Mouse (Mus musculus) embryonic stem cell, embryonic (primary cell): Measurements from ENCODE around the gene Snx32.

ENCODE experiments used
- CTCF ChIA-PET, 4 experiments: fragments of 300-600 bp in 2 of 4; fragments of 350-600 bp in 2 of 4; sonication (Branson Sonifier 250); formaldehyde crosslinking; loops; one replicate each; lab custom pipeline; 2022; ENCODE audit warnings: inconsistent platforms in 2 of 4; lab: Charles Lee
- POLR2A ChIA-PET, 4 experiments: fragments of 300-600 bp in 2 of 4; fragments of 350-600 bp in 2 of 4; sonication (Branson Sonifier 250); formaldehyde crosslinking; loops; one replicate each; lab custom pipeline; 2022; ENCODE audit warnings: antibody characterized with exemption in 4 of 4, inconsistent platforms in 1 of 4; lab: Charles Lee

The Snx32 gene

DNA sequence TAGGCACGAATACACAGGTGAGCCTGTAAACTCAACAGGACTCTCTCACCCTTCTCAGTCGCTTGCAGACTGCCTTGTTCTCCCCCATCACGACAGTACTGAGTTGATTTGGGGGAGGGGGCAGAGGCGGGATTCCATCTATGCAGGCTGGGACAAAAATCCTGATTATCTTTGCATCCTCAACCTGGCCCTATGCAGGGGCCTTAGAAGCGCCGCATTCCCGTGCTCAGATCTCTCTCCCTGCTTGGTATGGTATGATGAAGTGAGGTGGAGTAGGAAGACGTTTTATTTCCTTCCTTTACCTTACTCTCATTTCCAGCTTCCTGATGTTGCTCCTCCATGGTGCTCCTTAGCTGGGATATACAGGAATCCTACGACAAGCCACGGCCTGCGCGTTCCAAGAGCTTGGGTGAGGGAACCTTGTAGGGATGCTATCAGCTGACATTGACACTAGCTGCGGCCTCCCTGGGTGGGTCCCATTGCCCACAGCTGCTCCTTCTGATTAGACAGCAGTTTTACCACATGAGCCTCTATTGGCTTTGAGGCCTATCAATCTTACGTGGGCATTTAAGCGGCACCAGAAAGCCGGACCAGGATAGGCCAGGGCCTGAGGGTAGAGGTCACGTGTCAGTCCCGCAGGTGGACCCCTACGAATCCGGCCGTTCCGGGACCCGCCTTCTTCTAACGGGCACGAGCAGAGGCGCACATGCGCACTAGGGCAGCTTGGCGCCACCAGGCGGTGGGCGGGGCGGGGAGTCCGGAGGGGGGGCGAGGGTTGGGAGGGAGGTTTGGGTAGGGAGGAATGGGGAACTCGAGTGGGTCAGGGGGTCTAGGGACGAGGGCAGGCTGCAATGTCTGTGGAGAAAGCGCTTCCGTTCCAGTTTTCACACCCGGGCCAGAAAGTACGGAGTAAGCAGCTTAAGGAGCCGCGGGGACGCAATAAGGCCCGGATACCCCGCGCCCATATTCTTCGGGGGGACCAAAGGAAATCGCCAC is at the start of gene Snx32:
Snx32 (minus strand) TSS at position 508 of the 996 bp plus-strand sequence.
- CTCF ChIA-PET: interaction anchor here (0.6 to 2.8 kb wide), 35 partner anchors 10 to 498 kb away, joined by 3 to 43 read pairs (median 4); partner anchors contain the start of genes Mus81 (in 3 of the 4), Ap5b1 (in 2 of the 4), Ccdc85b (in 1 of the 4) and Cfl1 (in 1 of the 4)

DNA sequence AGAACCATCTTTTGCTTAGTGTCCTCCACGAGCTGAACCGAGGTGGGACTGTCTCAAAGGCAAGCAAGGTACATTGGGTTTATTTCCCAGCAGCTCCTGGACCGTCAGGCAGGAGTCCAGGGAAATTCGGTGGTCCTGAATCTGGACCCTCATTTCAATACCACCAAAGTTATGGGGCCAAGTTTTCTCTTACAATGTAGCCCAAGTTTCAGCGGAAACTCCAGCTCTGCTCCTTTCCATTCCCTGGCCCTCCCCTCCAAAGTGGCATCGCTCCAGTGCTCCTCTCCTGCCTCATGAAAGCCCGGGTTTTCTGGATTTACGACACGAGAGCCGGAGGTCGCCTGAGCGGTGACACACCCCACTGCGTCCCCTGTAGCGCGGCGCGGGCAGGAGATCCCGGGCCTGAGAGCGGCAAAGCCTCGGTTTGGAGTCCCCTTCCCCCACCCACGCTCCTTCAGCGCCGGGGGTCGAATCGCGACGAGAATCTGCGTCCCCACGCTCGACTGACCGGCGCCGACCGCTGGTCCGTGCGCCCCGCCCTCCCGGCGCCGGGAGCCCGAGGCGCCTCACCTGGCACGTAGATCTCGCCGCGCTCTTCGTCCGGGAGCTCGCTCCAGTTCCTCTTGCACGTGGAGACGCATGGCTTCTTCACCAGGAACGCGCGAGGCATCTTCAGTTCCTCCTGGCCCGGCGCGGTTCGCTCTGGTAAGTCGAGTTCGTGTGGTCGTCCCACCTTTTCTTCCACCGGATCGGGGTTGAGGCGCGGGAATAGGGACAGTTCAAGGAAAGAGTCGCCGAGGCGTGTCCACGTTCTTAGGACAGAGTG is 49.5 kb upstream of the Snx32 start:
- POLR2A ChIA-PET: interaction anchor here (0.6 to 4.0 kb wide), 18 partner anchors 9 to 396 kb away, joined by 3 to 27 read pairs (median 3); partner anchors contain the start of genes Cfl1 (in 2 of the 4), Snx32 (in 2 of the 4), Ap5b1 (in 1 of the 4) and Fibp (in 1 of the 4)
- CTCF ChIA-PET: interaction anchor here in 3 of 4 experiments (0.5 to 5.6 kb wide), 5 partner anchors 8 to 227 kb away, joined by 3 to 47 read pairs (median 7); partner anchors contain the start of gene Ap5b1 (in 3 of the 3)

More for the DNA sequence above, at the start of gene Snx32:
- POLR2A ChIA-PET: interaction anchor here (0.5 to 5.0 kb wide), 83 partner anchors 9 to 1811 kb away, joined by 3 to 163 read pairs (median 4); partner anchors contain the start of genes Cfl1 (in 4 of the 4), Mus81 (in 4 of the 4), Cdca5 (in 2 of the 4) and Zfpl1 (in 2 of the 4)

DNA sequence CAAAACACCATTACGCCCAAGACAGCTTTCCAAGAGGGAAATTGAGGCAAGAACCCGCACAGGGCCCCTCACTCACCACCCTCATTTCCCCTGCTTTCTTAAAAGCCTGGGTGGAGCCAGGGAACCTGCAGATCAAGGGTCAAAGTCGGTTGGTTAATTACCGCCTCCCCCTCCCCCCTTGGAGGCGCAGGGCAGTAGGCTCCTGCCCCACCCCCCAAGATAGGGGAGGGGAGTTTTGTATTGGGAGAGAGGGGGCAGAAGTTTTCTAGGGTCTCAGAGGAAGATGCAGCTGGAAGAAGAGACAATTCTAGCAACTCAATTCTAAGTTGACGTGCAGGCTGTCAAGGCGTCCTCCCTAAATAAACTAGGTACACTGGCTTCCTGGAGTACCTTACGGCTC is 48.9 kb upstream of the Snx32 start:
- CTCF ChIA-PET: interaction anchor here in 3 of 4 experiments (2.3 to 5.6 kb wide), 3 partner anchors 9 to 10 kb away, joined by 7 to 47 read pairs (median 32); partner anchors contain the start of gene Ap5b1 (in 3 of the 3)

DNA sequence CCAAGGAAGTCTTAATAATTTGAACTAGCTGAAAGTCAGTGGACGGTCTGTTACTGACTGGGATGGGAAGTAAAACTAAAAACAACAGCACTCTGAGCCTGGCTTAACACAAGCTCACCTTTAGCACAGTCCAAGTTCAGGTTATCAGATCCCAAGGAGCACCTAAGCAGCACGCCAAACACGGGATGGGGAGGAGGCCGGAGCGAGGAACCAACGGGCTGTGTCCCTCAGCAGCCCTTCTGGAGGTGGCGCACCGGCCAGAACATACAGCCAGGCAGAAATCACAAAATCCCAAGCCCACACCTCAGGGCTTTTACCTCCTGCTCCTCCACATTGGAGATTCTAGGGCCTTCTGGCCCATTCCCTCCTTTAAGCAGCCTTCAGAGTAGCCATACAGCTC is 48.4 kb upstream of the Snx32 start:
- POLR2A ChIA-PET: interaction anchor here in 3 of 4 experiments (0.5 to 4.0 kb wide), 17 partner anchors 9 to 711 kb away, joined by 3 to 27 read pairs (median 3); partner anchors contain the start of genes Ap5b1 (in 2 of the 3), Snx32 (in 2 of the 3) and Scyl1 (in 1 of the 3)

More for the DNA sequence above, 48.9 kb upstream of the Snx32 start:
- POLR2A ChIA-PET: interaction anchor here (0.8 to 4.0 kb wide), 15 partner anchors 9 to 235 kb away, joined by 3 to 27 read pairs (median 3); partner anchors contain the start of genes Snx32 (in 3 of the 4), Ap5b1 (in 1 of the 4) and Scyl1 (in 1 of the 4)

DNA sequence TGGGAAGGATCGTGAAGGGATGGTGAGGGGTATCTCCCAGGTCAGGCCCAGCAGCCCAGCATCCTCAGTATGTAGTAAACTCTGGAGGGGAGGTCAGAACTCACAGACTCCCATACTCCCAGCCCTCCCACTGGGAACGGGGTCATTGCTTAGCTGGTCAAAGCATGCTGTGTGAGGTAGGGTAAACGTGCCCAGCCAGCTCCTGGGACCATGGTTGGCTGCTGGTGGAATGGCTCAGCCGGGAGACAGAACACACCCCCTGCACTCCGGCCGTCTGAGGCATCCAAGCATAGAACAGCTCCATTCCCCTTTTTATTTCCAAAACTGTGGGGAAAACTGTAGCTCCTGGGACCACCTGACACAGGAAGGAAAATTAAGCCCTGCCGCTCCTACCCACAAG is 47.8 kb upstream of the Snx32 start:
- ChIA-PET POLR2A (interaction anchor here (0.5 to 4.0 kb wide), 16 partner anchors 9 to 711 kb away, joined by 3 to 27 read pairs (median 3); partner anchors contain the start of genes Ap5b1 (in 2 of the 4), Scyl1 (in 1 of the 4) and Snx32 (in 1 of the 4)), CTCF (interaction anchor here (0.9 to 5.6 kb wide), 4 partner anchors 10 to 168 kb away, joined by 3 to 47 read pairs (median 20); partner anchors contain the start of genes Ap5b1 (in 3 of the 4) and Ehbp1l1 (in 1 of the 4))

More for the DNA sequence above, 48.4 kb upstream of the Snx32 start:
- CTCF ChIA-PET: interaction anchor here (0.9 to 5.6 kb wide), 4 partner anchors 9 to 167 kb away, joined by 3 to 47 read pairs (median 20); partner anchors contain the start of genes Ap5b1 (in 3 of the 4) and Ehbp1l1 (in 1 of the 4)

DNA sequence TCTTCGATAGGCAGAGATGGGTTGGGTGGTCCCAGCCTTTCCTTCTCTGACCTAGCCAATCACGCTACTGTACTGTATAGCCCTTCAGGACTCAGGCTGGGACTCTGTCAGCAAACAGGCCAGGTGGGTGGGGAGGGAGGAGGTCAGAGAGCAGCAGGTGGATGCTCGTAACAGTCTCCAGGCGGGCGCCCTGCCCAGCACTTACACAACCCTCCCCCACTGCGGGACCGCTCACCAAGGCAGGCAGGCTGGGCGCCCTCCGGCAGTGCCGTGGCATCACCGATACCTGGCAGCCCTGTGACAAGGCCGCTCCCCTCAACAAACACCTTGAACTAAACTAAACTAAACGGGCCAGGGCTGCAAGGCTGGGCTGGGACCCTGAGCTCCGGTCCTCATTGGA is 43.9 kb upstream of the Snx32 start:
- ChIA-PET POLR2A (interaction anchor here in 2 of 4 experiments (0.8 to 2.9 kb wide), 10 partner anchors 15 to 294 kb away, joined by 3 to 14 read pairs (median 3); partner anchors contain the start of genes Ap5b1 (in 1 of the 2), Cfl1 (in 1 of the 2) and Mus81 (in 1 of the 2)), CTCF (interaction anchor here (0.7 to 2.9 kb wide), 10 partner anchors 12 to 412 kb away, joined by 3 to 17 read pairs (median 4); partner anchors contain the start of genes Ap5b1 (in 3 of the 4) and Mus81 (in 1 of the 4))

DNA sequence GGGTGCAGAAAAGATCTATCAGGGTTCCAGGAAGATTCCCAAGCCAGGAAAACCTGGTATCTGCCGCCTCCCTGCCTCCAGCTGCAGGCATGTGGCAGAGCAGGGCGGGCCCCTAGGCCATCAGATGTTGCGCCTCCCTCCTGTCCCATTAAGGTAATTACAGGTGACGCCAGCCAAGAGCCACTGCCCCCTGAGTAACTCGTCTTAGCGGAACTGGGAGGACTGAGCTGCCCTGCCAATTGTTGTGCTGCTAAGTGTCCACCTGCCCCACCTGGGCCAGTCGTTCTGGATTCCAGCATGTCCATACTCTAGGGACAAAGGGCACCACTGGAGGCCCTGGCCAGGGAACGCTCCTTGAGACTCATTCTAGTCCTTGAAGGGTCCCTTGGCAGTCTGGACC is 43.5 kb upstream of the Snx32 start:
- ChIA-PET CTCF (interaction anchor here (0.7 to 2.9 kb wide), 14 partner anchors 9 to 412 kb away, joined by 3 to 17 read pairs (median 4); partner anchors contain the start of genes Ap5b1 (in 3 of the 4) and Mus81 (in 1 of the 4)), POLR2A (interaction anchor here in 3 of 4 experiments (0.8 to 2.9 kb wide), 14 partner anchors 8 to 295 kb away, joined by 3 to 14 read pairs (median 4); partner anchors contain the start of genes Cfl1 (in 2 of the 3), Ap5b1 (in 1 of the 3) and Mus81 (in 1 of the 3))

DNA sequence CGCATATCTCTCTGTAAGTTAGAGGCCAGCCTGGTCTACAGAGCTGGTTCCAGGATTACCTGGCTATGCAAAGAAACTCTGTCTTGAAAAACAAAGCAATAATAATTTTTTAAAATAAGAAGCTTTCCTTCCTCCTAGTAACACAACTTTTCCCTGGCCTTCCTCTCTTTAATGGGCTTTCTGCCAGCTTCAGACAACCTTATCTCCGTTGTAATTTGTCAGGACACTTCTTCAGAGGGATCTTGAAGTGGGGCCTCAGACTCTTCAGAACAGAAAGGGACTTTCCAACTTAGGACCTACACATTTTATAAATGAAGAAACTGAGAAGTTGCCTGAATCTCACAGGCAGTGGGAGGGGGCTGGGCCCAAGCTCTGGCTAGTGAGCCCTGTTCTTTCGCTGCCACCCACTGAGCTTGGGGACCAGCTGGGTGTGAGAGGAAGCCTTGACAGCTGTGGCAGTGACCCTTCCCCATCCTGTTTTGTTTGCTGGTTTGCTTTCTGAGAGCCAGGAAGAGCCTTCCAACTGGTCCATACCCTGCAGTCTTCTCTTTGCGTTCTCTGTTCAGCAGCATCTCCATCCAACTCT is 37.2 kb upstream of the Snx32 start:
- CTCF ChIA-PET: interaction anchor here in 1 of 4 experiments (1.3 kb wide), 1 partner anchor 21 kb away, joined by 3 read pairs; no protein-coding TSS in a partner anchor
- POLR2A ChIA-PET: no interaction called here

DNA sequence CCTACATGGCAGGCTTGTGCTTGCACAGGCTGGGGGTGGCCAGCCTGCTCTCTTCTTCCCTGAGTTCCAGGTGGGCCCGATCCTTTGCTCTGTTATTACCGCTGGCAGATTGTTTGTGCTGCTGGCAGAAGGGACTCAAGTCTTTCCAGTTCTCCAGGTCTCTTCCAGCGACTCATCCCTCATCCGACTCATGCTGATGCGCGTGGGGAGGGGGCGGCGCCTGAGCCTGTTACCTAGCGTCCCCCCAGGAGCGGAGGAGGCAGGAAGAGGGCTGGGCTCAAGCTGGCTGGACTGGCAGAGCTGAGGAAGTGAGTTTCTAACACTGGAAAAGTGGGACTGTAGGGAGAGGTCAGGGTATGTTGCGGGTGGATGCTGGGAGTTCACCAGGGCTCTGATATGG is 33.7 kb upstream of the Snx32 start:
- CTCF ChIA-PET: interaction anchor here in 1 of 4 experiments (1.2 kb wide), 1 partner anchor 24 kb away, joined by 4 read pairs; the partner anchor contains the start of gene Ap5b1
- POLR2A ChIA-PET: interaction anchor here in 2 of 4 experiments (0.6 to 1.5 kb wide), 3 partner anchors 9 to 62 kb away, joined by 3 to 4 read pairs (median 4); no protein-coding TSS in a partner anchor

DNA sequence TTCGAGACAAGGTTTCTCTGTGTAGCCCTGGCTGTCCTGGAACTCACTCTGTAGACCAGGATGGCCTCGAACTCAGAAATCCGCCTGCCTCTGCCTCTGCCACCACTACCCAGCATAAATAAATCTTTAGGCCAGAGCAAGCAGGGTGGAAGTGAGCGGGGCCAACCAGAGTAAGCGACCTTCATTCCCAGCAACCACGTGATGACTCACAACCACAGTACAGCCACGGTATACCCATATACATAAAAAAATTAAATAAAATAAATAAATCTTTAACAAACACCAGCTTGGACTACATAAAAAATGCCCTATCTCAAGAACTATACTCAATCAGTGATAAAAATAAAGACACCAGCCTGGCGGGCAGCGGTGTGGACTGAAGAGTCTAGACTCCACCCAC is 33.0 kb upstream of the Snx32 start:
- ChIA-PET CTCF (interaction anchor here in 1 of 4 experiments (0.6 kb wide), 1 partner anchor 142 kb away, joined by 3 read pairs; no protein-coding TSS in a partner anchor), POLR2A (interaction anchor here in 1 of 4 experiments (1.1 to 1.5 kb wide), 2 partner anchors 47 to 53 kb away, joined by 4 to 6 read pairs; partner anchors contain the start of gene Cfl1)

DNA sequence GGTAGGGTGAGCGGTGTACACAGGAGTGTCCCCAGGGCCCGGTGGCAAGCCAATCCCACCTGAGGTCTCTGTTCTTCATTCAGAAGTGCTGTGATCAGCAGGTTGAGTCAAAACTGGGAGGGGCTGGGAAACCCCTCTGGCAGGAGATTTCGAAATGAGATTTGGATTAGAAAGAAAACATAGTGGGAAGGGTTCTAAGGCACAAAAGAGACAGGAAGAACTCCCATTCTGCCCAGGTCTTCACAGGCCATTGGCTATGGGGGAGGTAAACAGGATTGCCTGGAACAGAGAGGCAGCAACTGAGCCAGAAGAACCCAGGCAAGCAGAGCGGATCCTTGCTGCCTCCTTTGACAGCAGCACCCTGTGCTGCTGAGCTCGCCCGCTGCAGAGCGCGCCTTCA is 28.4 kb upstream of the Snx32 start:
- POLR2A ChIA-PET: interaction anchor here in 3 of 4 experiments (0.5 to 2.1 kb wide), 12 partner anchors 9 to 547 kb away, joined by 3 to 9 read pairs (median 4); partner anchors contain the start of genes Ap5b1 (in 1 of the 3), Cfl1 (in 1 of the 3) and Snx32 (in 1 of the 3)
- CTCF ChIA-PET: interaction anchor here in 2 of 4 experiments (1.0 to 3.0 kb wide), 6 partner anchors 9 to 248 kb away, joined by 3 to 19 read pairs (median 6); partner anchors contain the start of gene Ap5b1 (in 2 of the 2)

DNA sequence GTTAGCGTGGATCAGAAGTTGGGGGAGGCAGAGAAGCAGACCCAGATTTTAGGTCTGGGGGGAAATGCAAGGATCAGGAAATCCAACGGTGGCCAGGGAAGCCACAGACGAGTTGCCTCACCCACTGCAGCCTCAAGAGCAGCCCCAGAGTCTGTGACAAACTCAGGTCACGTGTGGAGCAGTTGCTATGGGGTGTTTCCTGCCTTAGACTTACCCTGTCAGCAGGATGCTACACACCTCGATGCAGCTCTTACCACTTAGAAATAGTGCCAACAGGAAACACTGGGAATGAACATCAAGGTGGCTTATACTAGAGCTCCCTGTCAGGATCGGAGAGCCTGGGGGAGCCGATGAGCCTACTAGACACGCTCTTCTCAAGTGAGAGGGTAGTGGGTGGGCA is 22.2 kb upstream of the Snx32 start:
- POLR2A ChIA-PET: interaction anchor here in 3 of 4 experiments (0.5 to 1.2 kb wide), 7 partner anchors 20 to 115 kb away, joined by 3 to 5 read pairs (median 3); partner anchors contain the start of gene Ap5b1 (in 1 of the 3)
- CTCF ChIA-PET: interaction anchor here in 3 of 4 experiments (0.6 to 3.9 kb wide), 9 partner anchors 35 to 571 kb away, joined by 3 to 20 read pairs (median 4); partner anchors contain the start of genes Ap5b1 (in 2 of the 3) and Mus81 (in 1 of the 3)

DNA sequence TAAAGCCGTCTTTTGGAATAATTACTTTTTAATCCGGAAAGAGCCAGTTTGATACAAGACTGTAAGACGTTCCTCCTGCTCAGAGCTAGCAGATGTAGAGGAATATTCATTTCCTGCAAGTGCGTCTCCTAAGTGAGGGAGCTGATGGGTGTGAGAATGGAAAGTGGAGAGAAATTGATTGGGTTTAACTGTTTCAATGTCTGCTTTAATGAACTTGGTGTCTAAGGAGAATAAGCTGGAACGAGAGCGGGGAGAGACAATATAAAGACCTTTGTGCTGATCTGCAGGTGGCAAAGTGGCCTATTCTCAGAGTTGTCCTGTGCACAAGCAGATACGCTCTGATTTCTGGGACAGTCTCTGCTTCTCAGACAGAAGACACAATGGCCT is 19.8 kb upstream of the Snx32 start:
- ChIA-PET POLR2A (interaction anchor here (0.6 to 2.5 kb wide), 17 partner anchors 9 to 527 kb away, joined by 3 to 14 read pairs (median 4); partner anchors contain the start of genes Ap5b1 (in 3 of the 4), Mus81 (in 1 of the 4) and Snx32 (in 1 of the 4)), CTCF (interaction anchor here (0.6 to 3.8 kb wide), 47 partner anchors 8 to 747 kb away, joined by 3 to 54 read pairs (median 4); partner anchors contain the start of genes Ap5b1 (in 4 of the 4), Rnaseh2c (in 2 of the 4), Ccdc85b (in 1 of the 4) and Ehbp1l1 (in 1 of the 4))

DNA sequence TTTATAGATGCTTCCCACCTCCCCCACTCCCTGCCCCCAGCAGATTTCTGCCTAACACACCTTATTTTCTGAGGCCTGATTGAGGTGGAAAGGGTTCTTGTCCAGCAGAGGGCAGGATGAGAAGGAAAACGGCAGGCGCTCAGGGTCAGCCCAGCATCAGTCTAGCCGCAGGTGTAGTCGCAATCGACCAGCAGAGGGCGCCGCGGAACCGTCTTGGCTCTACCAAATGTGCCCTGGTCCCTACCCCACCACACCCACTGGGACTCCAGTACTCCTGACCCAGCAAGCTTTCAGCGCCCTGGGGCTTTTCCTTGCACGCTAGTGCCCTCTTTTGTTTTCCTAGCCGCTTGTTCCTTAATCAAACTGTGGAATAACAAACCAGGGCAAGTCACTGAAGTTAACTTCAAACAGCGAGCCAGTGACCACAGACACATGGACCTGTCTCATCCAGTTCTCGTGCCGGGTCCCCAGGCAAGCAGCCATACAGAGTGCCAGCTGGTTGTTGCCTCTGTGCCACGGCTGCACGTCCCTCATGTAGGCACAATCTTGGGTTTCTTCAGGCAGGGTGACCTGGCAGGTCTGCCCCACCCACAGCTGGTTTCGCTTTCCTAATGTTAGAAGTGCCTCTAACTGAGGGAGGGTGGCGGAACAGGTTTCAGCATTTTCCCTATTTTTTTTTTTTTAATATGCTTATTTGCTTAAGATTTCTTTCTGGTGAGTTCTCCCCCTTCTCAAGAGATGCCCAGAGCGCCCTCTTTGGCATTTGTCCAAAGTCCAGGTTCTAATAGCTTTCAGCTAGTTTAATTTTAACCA is 19.2 kb upstream of the Snx32 start:
- ChIA-PET POLR2A (interaction anchor here (0.6 to 2.5 kb wide), 25 partner anchors 9 to 527 kb away, joined by 3 to 14 read pairs (median 3); partner anchors contain the start of genes Ap5b1 (in 3 of the 4), Cfl1 (in 2 of the 4), Mus81 (in 2 of the 4) and Ehbp1l1 (in 1 of the 4)), CTCF (interaction anchor here (0.5 to 3.8 kb wide), 68 partner anchors 9 to 1623 kb away, joined by 3 to 54 read pairs (median 4); partner anchors contain the start of genes Ap5b1 (in 4 of the 4), Rnaseh2c (in 2 of the 4), Snx32 (in 2 of the 4) and Ccdc85b (in 1 of the 4))
